In genomic region chr16:44254698-44255097, GRCm38 (mm10) we compare ENCODE assay signal across 9 mouse cellular contexts.
DNase-seq lines count a peak whose midpoint lies in the region; ATAC-seq and TF ChIP-seq lines count a peak whose summit lies in the region.
"Had no signal": no experiment of that assay in that cellular context is flagged by ENCODE, and none has a peak within 500 bp of the region (broad histone marks: within the 10 kb centered on the region; RNA-seq: fewer than 3 reads in every experiment).

No protein-coding gene starts in this region.

- no peaks in the 10 kb centered on the region for H3K36me3 ChIP-seq in kidney, embryonic 14.5 days (ENCODE audit: control insufficient read depth, insufficient read depth, low read length)
- H3K36me3 ChIP-seq in thymus, adult 2 months (ENCODE audit: control insufficient read depth, insufficient read depth, low read length) = no peaks in the 10 kb centered on the region
- no peaks in the 10 kb centered on the region for H3K36me3 ChIP-seq in neural tube, embryonic 15.5 days
- H3K36me3 ChIP-seq in forebrain, embryonic 16.5 days (ENCODE audit: control insufficient read depth, insufficient read depth) = no peaks in the 10 kb centered on the region
- H3K36me3 ChIP-seq: midbrain, embryonic 12.5 days had no signal

- no peak for ATAC-seq in kidney, embryonic 14.5 days (ENCODE audit: low FRiP score, low TSS enrichment)
- ATAC-seq in cerebellum, adult (ENCODE audit: insufficient number of reproducible peaks, low FRiP score, low TSS enrichment) = peak; percentile 88
- ATAC-seq in neural tube, embryonic 15.5 days (ENCODE audit: low FRiP score) = no peak
- ATAC-seq in forebrain, embryonic 16.5 days = no peak

- no peaks in the 10 kb centered on the region for H3K9me3 ChIP-seq in kidney, embryonic 14.5 days (ENCODE audit: control insufficient read depth, low read length)
- H3K9me3 ChIP-seq in neural tube, embryonic 15.5 days (replicated peaks) = no peaks in the 10 kb centered on the region
- H3K9me3 ChIP-seq in forebrain, embryonic 16.5 days (ENCODE audit: control insufficient read depth, low read length) = no peaks in the 10 kb centered on the region
- H3K9me3 ChIP-seq: midbrain, embryonic 12.5 days had no signal

- no peak overlapping the region for H3K4me2 ChIP-seq in kidney, embryonic 14.5 days (replicated peaks; ENCODE audit: low read depth, low read length)
- no peak overlapping the region for H3K4me2 ChIP-seq in neural tube, embryonic 15.5 days
- no peak overlapping the region for H3K4me2 ChIP-seq in forebrain, embryonic 16.5 days (ENCODE audit: low read length)
- H3K4me2 ChIP-seq: midbrain, embryonic 12.5 days had no signal

- H3K9ac ChIP-seq in kidney, embryonic 14.5 days (ENCODE audit: low read depth, low read length) = no peak overlapping the region
- H3K9ac ChIP-seq in neural tube, embryonic 15.5 days (replicated peaks) = no peak overlapping the region
- H3K9ac ChIP-seq in forebrain, embryonic 16.5 days (replicated peaks; ENCODE audit: low read depth, low read length) = no peak overlapping the region
- H3K9ac ChIP-seq: midbrain, embryonic 12.5 days had no signal

- H3K4me3 ChIP-seq in kidney, embryonic 14.5 days (ENCODE audit: low read length) = no peak overlapping the region
- H3K4me3 ChIP-seq in thymus, adult 2 months (ENCODE audit: control insufficient read depth, insufficient read depth, low read length) = no peak overlapping the region
- H3K4me3 ChIP-seq in neural tube, embryonic 15.5 days (replicated peaks) = no peak overlapping the region
- H3K4me3 ChIP-seq in forebrain, embryonic 16.5 days (replicated peaks; ENCODE audit: low read length) = no peak overlapping the region
- H3K4me3 ChIP-seq: midbrain, embryonic 12.5 days had no signal

- H3K27me3 ChIP-seq in kidney, embryonic 14.5 days (ENCODE audit: control insufficient read depth, insufficient read depth, low read length) = no peaks in the 10 kb centered on the region
- no peaks in the 10 kb centered on the region for H3K27me3 ChIP-seq in thymus, adult 2 months (ENCODE audit: control insufficient read depth, insufficient read depth, low read length)
- H3K27me3 ChIP-seq in neural tube, embryonic 15.5 days (replicated peaks) = no peaks in the 10 kb centered on the region
- H3K27me3 ChIP-seq in forebrain, embryonic 16.5 days (replicated peaks; ENCODE audit: control insufficient read depth, insufficient read depth, low read length) = no peaks in the 10 kb centered on the region
- H3K27me3 ChIP-seq: midbrain, embryonic 12.5 days had no signal

- no peak overlapping the region for H3K27ac ChIP-seq in kidney, embryonic 14.5 days (ENCODE audit: low read depth, low read length)
- no peak overlapping the region for H3K27ac ChIP-seq in thymus, adult 2 months (ENCODE audit: control insufficient read depth, insufficient read depth, low read length)
- H3K27ac ChIP-seq in neural tube, embryonic 15.5 days (replicated peaks) = no peak overlapping the region
- no peak overlapping the region for H3K27ac ChIP-seq in forebrain, embryonic 16.5 days (ENCODE audit: low read length)
- H3K27ac ChIP-seq: midbrain, embryonic 12.5 days had no signal

- 75% methylated on average over 7 of the region's 7 CpGs for WGBS in kidney, embryonic 14.5 days
- WGBS in thymus, adult 2 months = 92% methylated on average over 7 of the region's 7 CpGs
- WGBS in neural tube, embryonic 15.5 days = 81% methylated on average over 7 of the region's 7 CpGs
- WGBS in forebrain, embryonic 16.5 days = 66% methylated on average over 7 of the region's 7 CpGs

- no peaks in the 10 kb centered on the region for H3K4me1 ChIP-seq in kidney, embryonic 14.5 days (ENCODE audit: control insufficient read depth, insufficient read depth, low read length)
- no peaks in the 10 kb centered on the region for H3K4me1 ChIP-seq in thymus, adult 2 months (replicated peaks; ENCODE audit: control insufficient read depth, insufficient read depth, low read length)
- H3K4me1 ChIP-seq in neural tube, embryonic 15.5 days = no peaks in the 10 kb centered on the region
- H3K4me1 ChIP-seq in forebrain, embryonic 16.5 days (replicated peaks; ENCODE audit: control insufficient read depth, insufficient read depth, low read length) = no peaks in the 10 kb centered on the region
- H3K4me1 ChIP-seq: midbrain, embryonic 12.5 days had no signal

- no peak for TF ChIP-seq POLR2A in thymus, adult 2 months (IDR thresholded peaks at IDR 0.05; ENCODE audit: control insufficient read depth, extremely low read depth, insufficient read depth, low read length, poor library complexity)

- intact Hi-C loops in left cerebral cortex, postnatal 10 days (cut with DNase I) = no loop called here

- peak; percentile 79 for DNase-seq in kidney, postnatal 10 days
- peak; percentile 7 to 46 for DNase-seq in gastrocnemius, adult 8-10 months (ENCODE audit: low spot score in 2 of 2)
- peak; percentile 50 to 79 for DNase-seq in left cerebral cortex, postnatal 10 days (ENCODE audit: extremely low spot score in 1 of 2, low spot score in 2 of 2)
- DNase-seq in thymus, adult 2 months = no peak

- no peak for TF ChIP-seq CTCF in thymus, adult 2 months (IDR thresholded peaks at IDR 0.05; ENCODE audit: borderline replicate concordance, control insufficient read depth, extremely low read depth, insufficient read depth, low read length, poor library complexity)
